Mouse (Mus musculus) MEL (cell line): ENCODE measurements around the gene Flot2.

Source experiments
- CTCF ChIP-seq, 3 experiments: IDR thresholded peaks in 2 of 3; conservative IDR thresholded peaks in 1 of 3; 2 replicates each; pipeline ENCODE4 v1.5.1; 2011 to 2012; ENCODE audit warnings: low read length in 3 of 3, low read depth in 2 of 3, mild to moderate bottlenecking in 2 of 3, improper control_type of control experiment in 1 of 3, inconsistent platforms in 1 of 3, mixed read lengths in 1 of 3, moderate library complexity in 1 of 3; ENCODE audit not compliant: control insufficient read depth in 1 of 3, insufficient read depth in 1 of 3, poor library complexity in 1 of 3, severe bottlenecking in 1 of 3
- EP300 ChIP-seq, 2 experiments: IDR thresholded peaks; 2 replicates each; pipeline ENCODE4 v1.6.1; 2011; ENCODE audit warnings: improper control_type of control experiment in 2 of 2, low read length in 2 of 2, low read depth in 1 of 2, mild to moderate bottlenecking in 1 of 2
- ETS1 ChIP-seq: IDR thresholded peaks from 2 replicates; pipeline ENCODE4 v1.6.1; 2012; ENCODE audit warnings: low read depth, mild to moderate bottlenecking, inconsistent platforms, low read length, improper control_type of control experiment, moderate library complexity
- POLR2A ChIP-seq, 2 experiments: IDR thresholded peaks; 2 replicates each; pipeline ENCODE4 v1.6.1; 2011 to 2012; ENCODE audit warnings: low read length in 2 of 2, mild to moderate bottlenecking in 2 of 2, control low read depth in 1 of 2, improper control_type of control experiment in 1 of 2, low read depth in 1 of 2, moderate library complexity in 1 of 2; ENCODE audit not compliant: control insufficient read depth in 1 of 2, insufficient read depth in 1 of 2, poor library complexity in 1 of 2
- RCOR1 ChIP-seq: IDR thresholded peaks from 2 replicates; pipeline ENCODE4 v1.6.1; 2012; ENCODE audit warnings: low read depth, mild to moderate bottlenecking, inconsistent platforms, low read length, improper control_type of control experiment
- SMC3 ChIP-seq: IDR thresholded peaks from 2 replicates; pipeline ENCODE4 v1.6.1; 2011; ENCODE audit warnings: low read depth, low read length, improper control_type of control experiment

DNA sequence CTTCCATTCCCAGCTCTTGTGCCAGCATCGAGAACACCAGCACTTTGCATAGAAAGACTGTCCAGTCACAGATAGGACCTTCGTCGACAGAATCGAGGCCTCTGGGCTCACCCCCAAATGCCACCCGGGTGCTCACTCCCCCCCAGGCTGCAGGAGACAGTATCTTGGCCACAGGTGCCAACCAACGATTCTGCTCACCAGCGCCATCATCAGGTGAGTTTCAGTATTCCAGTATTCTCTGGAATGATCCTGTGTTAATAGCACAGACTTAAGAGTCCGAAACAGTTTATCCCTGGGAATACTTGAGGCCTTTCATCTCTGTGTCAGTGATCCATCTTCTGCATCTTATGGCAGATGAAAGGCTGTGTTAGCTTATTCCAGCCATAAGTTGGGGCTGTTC lies 14.1 kb upstream of the Flot2 start:
- no peak for TF ChIP-seq RCOR1
- TF ChIP-seq POLR2A (IDR thresholded peaks at IDR 0.05; ENCODE audit: control insufficient read depth in 1 of 2, insufficient read depth in 1 of 2, low read depth in 1 of 2, low read length in 2 of 2, poor library complexity in 1 of 2) = no peak
- no peak for TF ChIP-seq ETS1
- TF ChIP-seq CTCF (IDR thresholded peaks at IDR 0.05 in 2 of 3, conservative IDR thresholded peaks at IDR 0.05 in 1 of 3; ENCODE audit: control insufficient read depth in 1 of 3, insufficient read depth in 1 of 3, low read depth in 2 of 3, low read length in 3 of 3, poor library complexity in 1 of 3, severe bottlenecking in 1 of 3) = peak; percentile 62 to 68 (median 63)
- TF ChIP-seq SMC3 = peak; percentile 18; the same call in 1 of the 2 replicates
- TF ChIP-seq EP300 (IDR thresholded peaks at IDR 0.05; ENCODE audit: low read depth in 1 of 2, low read length in 2 of 2) = no peak
